Mouse (Mus musculus) splenic B cell, adult 2 months (primary cell): ENCODE measurements around the gene Asb16.

ENCODE experiments used
- DNase-seq: peaks from one replicate; pipeline ENCODE4 v3.0.0-alpha.2; 2011; ENCODE audit warnings: low read depth, low spot score
- H3K27me3 ChIP-seq: 2 replicates; pipeline ENCODE4 v1.6.1; 2012; ENCODE audit warnings: mild to moderate bottlenecking, low read length, moderate library complexity, mixed read lengths; ENCODE audit not compliant: control insufficient read depth, poor library complexity, insufficient read depth, severe bottlenecking
- H3K36me3 ChIP-seq: 2 replicates; pipeline ENCODE4 v1.6.1; 2012; ENCODE audit warnings: mild to moderate bottlenecking, low read length, moderate library complexity, mixed read lengths; ENCODE audit not compliant: control insufficient read depth, poor library complexity, insufficient read depth, severe bottlenecking

Asb16 gene

DNA sequence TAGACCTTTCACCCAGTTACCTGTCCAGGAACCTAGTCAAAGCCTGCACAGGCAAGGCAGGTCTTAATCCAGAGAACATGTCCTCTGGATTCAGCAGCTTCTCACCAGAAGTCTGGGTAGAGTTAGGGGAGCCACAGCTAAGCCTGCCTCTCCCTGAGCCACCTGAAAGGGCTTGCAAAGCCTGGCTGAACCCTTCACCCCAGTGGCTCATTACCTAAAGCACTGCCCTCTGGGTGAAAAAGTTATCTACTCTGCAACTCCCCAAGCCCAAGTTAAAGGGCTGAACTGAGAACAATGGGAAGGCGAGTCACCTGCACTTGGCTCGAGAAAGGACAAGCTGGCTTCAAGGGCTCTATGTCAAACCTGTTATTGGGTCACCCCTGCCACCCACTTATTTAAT lies 35.6 kb downstream of the Asb16 start:
- no peak for DNase-seq
- no peaks in the 10 kb centered on the region for H3K27me3 ChIP-seq

DNA sequence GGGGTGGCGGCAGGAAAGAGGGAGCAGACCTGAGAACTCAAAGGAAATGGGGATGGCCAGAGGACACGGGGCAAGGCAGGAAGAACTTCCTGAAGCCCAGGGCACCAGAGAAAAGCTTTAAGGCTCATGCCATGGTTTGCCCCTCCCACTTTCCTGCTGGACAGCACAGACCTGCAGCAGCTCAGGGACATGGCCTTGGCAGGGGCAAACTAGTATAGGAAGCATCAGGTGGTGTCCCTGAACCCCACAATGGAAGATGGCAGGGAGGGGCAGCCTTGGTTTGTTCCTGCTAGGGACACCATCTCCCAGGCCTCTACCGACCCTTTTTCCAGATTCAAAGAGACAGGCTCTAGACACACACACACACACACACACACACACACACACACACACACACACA lies 36.8 kb downstream of the Asb16 start:
- no peaks in the 10 kb centered on the region for H3K27me3 ChIP-seq
- DNase-seq: no peak

More for the DNA sequence above, 35.6 kb downstream of the Asb16 start:
- peaks cover 13% of the 10 kb centered on the region for H3K36me3 ChIP-seq

DNA sequence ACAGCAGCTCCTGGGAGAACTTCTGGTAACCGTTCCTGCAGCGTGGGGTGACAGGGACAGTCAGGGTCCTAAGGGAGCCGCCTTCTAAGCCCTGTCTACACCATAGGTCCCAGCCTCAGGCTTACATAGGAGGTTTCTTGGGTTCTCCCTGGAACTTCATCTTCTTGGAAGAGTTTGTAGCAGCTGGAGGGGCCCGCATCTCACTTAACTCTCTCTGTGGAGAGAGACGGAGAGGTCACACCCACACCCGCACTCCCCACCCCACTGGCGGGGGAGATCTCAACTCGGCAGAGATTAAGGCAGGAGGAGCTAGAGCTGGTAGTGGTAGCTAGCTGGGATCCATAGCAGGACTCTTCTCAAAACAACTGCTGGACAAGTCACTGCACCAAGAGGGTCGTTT lies 39.6 kb downstream of the Asb16 start:
- no peak for DNase-seq
- H3K27me3 ChIP-seq: no peaks in the 10 kb centered on the region
- H3K36me3 ChIP-seq: peaks cover 15% of the 10 kb centered on the region

More for the DNA sequence above, 36.8 kb downstream of the Asb16 start:
- peaks cover 13% of the 10 kb centered on the region for H3K36me3 ChIP-seq

GRCm38 (mm10) chr11:102308979-102309378 lies 40.4 kb downstream of the Asb16 start:
- DNase-seq: peak; percentile 97
- peaks cover 21% of the 10 kb centered on the region for H3K36me3 ChIP-seq
- H3K27me3 ChIP-seq: no peaks in the 10 kb centered on the region

- Histone ChIP-seq H3K36me3 (peaks cover 25% of the 10 kb centered on the region), H3K27me3 (no peaks in the 10 kb centered on the region)
- peak; percentile 29 for DNase-seq
Observed at GRCm38 (mm10) chr11:102309821-102310617, 41.5 kb downstream of the Asb16 start.

- H3K36me3 ChIP-seq: peaks cover 25% of the 10 kb centered on the region
- no peak for DNase-seq
- H3K27me3 ChIP-seq: no peaks in the 10 kb centered on the region
Observed at GRCm38 (mm10) chr11:102310768-102311695, 42.5 kb downstream of the Asb16 start.

DNA sequence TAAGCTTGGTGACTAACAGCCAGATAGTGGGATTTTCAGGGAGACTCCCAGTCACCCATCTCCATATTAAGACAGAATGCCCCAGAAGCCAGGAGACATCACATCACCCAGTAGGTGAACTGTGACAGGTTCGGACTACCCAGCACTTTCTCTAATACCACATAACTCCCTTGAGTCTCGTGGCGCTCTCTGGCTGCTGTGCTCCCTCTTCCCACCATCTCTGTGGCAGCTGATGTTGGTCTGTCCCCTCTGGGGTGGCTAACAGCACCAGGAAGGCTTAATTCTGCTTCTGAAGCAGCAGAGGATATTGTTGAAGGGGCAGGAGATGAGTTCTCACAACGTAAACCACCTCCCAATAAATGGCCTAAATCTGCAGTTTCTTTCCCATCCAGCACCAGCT lies 43.4 kb downstream of the Asb16 start:
- DNase-seq: no peak
- H3K27me3 ChIP-seq: no peaks in the 10 kb centered on the region

GRCm38 (mm10) chr11:102312586-102312985 lies 44.0 kb downstream of the Asb16 start:
- no peaks in the 10 kb centered on the region for H3K27me3 ChIP-seq
- DNase-seq: no peak
- H3K36me3 ChIP-seq: peaks cover 13% of the 10 kb centered on the region

More for the DNA sequence above, 43.4 kb downstream of the Asb16 start:
- peaks cover 17% of the 10 kb centered on the region for H3K36me3 ChIP-seq

DNA sequence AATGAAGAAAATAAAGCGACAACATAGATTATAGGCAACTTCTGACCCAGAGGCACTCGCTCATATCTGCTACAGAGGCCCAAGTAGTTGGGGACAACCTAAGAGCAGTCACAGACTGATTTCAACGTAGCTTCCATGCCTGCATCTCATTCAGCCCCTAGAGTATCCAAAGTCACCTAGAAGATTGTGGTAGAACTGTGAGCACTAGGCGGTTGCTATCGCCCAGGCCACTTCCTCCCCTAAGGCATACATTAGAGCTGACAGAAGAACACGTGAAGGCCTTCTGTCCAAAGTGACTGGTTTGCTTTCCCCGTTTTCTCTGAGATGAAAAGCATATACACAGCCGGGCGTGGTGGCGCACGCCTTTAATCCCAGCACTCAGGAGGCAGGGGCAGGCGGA lies 45.8 kb downstream of the Asb16 start:
- H3K36me3 ChIP-seq: peaks cover 11% of the 10 kb centered on the region
- no peaks in the 10 kb centered on the region for H3K27me3 ChIP-seq
- DNase-seq: no peak

DNA sequence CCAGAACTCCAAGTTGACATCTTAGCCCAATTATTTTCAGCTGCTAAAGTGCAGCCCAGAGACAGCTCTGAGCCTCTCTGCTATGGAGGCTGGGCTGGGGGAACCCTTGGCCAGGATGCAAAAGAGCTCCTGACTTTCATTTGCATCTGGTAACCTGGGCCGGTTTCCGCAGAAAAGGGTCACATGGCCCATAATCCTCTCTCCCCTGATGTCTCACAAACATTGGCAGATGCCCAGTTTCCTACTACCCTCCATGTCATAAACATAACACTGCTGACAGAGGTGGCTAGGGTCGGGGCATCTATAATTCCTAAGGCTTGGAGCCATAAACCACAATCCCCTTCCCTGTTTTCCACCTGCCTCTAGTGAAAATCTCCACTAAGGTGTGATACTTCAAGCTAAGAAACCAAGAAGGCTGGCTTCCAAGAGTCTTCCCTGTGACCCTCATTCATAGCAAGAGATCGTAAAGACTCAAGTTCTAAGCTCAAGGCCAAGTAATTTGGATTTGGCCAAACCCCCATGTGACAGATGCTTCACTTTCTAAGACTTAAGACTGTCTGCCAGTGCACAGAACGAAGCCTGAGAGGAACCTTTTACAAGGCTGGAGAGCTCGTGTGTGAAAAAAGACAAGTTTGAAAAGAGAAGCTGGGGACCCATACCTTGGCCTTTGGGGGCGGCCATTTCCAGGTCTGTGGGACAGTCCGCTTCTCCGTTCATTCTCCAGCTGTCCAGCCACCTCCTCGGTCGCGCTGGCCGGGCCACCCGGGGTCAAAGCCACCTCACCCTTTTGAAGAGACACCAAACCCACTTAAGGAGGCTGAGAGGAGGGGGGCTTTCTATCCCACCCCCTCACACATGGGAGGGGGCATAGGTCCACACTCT lies 47.4 kb downstream of the Asb16 start:
- Histone ChIP-seq H3K27me3 (no peaks in the 10 kb centered on the region), H3K36me3 (peaks cover 11% of the 10 kb centered on the region)
- peak; percentile 70 for DNase-seq

DNA sequence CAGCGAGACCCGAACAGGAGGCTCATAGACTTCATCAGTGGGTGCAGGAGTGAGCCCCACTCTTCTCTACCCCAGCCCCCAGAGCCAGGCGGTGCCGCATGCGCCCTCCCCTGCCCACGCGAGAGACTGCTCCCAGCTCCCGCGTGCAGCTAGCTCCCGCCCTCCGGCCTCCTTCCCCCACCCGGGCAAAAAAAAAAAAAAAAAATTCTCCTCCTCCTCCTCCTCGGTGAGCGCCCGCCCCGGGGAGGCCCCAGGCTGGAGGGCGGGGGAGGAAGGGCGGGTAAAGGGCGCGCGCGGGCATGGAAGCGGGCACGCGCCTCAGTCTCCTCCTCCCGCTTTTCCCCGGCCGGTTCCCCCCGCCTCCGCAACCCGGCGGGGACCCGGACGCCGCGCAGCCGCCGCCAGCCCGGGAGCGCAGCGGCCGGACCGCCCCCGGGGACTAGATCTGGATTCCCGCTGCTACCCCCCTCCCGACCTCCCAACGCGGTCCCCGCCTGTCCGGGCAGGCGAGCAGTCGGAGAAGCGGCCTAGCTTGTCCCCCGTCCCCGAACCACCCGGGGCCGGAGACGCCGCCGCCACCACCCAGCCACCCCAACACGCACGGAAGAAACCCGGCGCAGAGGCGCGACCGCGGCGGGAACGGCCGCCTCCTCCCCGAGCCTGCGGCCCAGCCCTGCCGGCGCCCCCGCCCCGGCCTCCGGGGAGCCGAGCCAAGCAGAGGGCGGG lies 48.2 kb downstream of the Asb16 start:
- H3K36me3 ChIP-seq: peaks cover 11% of the 10 kb centered on the region
- DNase-seq: peak; percentile 88
- no peaks in the 10 kb centered on the region for H3K27me3 ChIP-seq

- DNase-seq: peak; percentile 78
- Histone ChIP-seq H3K27me3 (no peaks in the 10 kb centered on the region), H3K36me3 (peaks cover 11% of the 10 kb centered on the region)
Observed at GRCm38 (mm10) chr11:102317298-102317900, 48.9 kb downstream of the Asb16 start.

- no peaks in the 10 kb centered on the region for H3K27me3 ChIP-seq
- H3K36me3 ChIP-seq: peaks cover 10% of the 10 kb centered on the region
- peak; percentile 68 for DNase-seq
Observed at GRCm38 (mm10) chr11:102317901-102318575, 49.5 kb downstream of the Asb16 start.
